Mouse (Mus musculus) lung, postnatal 36 days (tissue): Measurements from ENCODE around the gene Dnah10.

Experiments used
- DNase-seq: peaks from one replicate; pipeline ENCODE4 v3.0.0; 2022; ENCODE audit warnings: mixed read lengths

Gene Dnah10

GRCm38 (mm10) chr5:124873890-124874601 is 149.2 kb downstream of the Dnah10 start:
- DNase-seq = no peak

GRCm38 (mm10) chr5:124879251-124879650 is 154.4 kb downstream of the Dnah10 start:
- DNase-seq = no peak

DNA sequence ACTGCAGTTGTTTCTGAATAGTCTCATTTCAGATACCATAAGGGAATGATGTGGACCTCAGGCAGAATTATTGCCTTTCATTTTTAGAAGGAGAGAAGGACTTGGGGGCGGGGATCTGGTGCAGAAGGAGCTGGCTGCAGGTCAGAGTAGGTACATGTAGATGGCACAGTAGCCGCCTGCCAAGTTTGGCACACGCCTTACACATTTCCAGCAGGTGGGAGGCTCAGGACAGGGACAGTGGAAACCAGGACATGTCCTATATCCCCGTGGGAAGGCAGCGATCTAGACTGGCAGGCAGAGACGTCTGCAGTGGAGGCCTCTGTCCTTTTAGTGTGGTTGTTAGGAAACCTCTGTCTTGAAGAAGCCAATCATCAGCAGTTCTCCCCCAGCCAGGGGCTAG is 154.9 kb downstream of the Dnah10 start:
- DNase-seq = no peak

- DNase-seq = no peak
Measured at GRCm38 (mm10) chr5:124883877-124884276, 159.0 kb downstream of the Dnah10 start.
